Mouse (Mus musculus) lung, adult 18-20 months (tissue): ENCODE measurements at regions not wholly inside any gene's neighbourhood (a gene's known extent, or its start where the extent isn't known, plus 50 kb on each side); places are given as distances from the start of the nearest gene placed in this dataset.

Experiments used
- DNase-seq, 2 experiments: peaks; one replicate each; pipeline ENCODE4 v3.0.0; 2022; ENCODE audit warnings: mixed read lengths in 2 of 2

- no peak for DNase-seq
These were observed 344.5 kb downstream of the Tmem38b start for GRCm38 (mm10) chr4:54170202-54170931.

GRCm38 (mm10) chr4:54184213-54184612, 358.4 kb downstream of the Tmem38b start:
- no peak for DNase-seq

DNA sequence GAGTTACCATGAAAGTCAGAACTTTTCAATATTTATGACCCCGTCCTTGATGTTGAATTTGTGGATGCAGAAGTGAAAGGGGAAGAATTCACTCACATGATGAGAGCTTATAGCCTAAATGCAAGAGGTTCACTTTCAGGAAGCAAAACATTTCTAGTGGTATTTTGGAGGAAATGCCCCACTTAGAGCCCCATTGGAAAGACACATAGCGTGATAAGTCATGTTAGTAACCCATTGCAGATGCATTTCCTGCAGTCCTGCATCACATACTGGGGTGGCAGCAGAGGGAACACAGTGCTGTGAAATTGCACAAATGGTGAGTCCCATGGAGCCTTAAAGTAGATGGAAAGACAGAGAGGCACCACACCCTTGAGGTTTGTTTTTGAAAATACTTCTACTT, 369.9 kb downstream of the Tmem38b start:
- no peak for DNase-seq

DNA sequence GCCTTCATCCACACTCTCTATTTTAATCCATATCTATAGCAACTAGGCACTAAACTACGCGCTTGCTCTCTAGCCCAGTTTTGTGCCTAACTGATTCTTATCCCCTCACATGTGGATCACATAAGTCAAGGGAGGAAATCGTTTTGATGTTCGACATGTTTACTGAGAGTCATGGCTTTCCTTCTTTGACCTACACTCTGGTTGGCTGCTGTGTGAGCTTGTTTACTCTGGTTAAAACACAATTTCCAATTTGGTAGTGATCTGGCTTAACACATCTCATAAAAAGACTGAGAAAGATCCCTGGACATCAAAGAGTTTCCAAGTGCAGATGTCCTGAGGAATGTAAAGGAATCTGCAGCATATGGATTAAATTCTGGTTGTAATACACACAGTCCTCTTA, 376.6 kb downstream of the Tmem38b start:
- DNase-seq, result no peak

GRCm38 (mm10) chr4:54224572-54224971, 398.7 kb downstream of the Tmem38b start:
- no peak for DNase-seq
